Mouse (Mus musculus) neural tube, embryonic 10.5 days (tissue): ENCODE measurements at regions not wholly inside any gene's neighbourhood (a gene's known extent, or its start where the extent isn't known, plus 50 kb on each side); places are given as distances from the start of the nearest gene placed in this dataset.
A peak's percentile ranks its signal among the peaks of the same experiment; 100 is the strongest.
"Not testable (repeated sequence)": the region's sequence is repeated elsewhere in the genome, so short reads cannot be mapped to it uniquely, and the experiment has no call there.

ENCODE experiments used
- DNase-seq: peaks from one replicate; pipeline ENCODE4 v3.0.0-alpha.2; 2017; ENCODE audit warnings: low spot score; ENCODE audit errors: extremely low spot score

DNA sequence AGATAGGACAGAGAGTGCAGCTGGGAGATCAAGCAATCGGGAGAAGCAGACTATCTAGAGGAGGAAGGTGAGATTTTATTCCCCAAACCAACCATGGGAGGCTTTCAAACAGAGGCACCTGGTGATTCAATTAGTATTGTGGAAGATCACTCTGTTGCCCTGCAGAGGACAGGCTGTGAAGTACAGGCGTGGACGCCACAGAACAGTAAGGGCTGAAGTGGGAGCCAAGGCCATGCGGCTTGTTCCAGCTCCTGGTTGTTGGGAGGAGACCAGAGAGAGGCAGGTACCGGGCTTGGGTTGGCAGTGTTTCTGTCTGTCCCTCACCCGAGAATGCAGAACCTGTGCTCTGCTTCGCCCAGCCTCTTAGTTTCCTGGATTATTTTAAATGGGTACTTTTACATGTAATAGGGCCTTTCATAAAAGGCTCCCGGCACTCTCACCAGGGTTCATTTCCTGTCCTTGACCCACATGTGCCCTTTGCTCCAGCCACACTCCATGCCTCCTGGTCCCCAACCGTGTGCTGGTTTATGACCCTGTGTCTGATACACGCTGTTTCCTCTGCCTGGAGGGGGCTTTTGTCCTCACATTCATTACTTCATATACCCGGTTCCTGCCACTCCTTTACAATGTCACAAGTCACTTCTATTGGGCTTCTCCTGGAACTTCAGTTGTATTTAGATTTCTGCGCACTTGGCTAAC, 58.3 kb downstream of the Vcpkmt start:
- DNase-seq = peak; percentile 22

DNA sequence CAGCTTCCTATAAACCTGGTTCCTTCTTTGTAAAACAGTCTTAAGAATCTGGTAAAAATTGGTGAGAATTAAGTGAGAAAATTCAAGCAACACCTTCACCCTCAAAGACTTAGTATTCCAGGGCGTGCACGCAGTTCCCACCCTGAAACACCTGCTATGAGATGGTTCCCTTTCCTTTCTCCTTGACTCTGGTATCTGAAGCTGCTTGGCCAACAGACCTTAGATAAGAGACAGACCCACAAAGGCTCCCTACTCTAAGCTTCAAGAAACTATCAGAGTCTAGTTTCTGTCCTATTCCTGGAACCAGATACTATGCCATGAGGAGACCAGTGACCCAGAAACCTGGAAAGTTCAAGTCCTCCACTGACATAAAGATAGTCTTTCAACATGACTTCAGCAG, 63.0 kb downstream of the Vcpkmt start:
- no peak for DNase-seq

DNA sequence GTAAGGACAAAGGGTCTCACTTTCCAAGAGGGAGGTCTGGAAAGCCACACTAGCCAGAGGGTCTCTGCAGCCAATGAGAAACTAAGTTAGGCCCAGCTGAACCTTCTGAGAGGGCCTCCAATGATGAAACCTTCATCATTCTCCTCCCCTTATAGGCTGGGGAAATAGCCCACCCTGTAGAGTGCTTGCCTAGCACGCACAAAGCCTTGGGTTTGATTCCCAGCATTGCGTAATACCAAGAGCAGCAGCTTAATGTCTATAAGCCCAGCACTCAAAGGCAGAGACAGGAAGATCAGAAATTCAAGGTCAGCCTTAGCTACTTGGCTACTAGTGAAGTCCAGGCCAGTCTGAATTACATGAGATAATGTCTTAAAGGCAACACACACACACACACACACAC, 63.8 kb downstream of the Vcpkmt start:
- no peak for DNase-seq

DNA sequence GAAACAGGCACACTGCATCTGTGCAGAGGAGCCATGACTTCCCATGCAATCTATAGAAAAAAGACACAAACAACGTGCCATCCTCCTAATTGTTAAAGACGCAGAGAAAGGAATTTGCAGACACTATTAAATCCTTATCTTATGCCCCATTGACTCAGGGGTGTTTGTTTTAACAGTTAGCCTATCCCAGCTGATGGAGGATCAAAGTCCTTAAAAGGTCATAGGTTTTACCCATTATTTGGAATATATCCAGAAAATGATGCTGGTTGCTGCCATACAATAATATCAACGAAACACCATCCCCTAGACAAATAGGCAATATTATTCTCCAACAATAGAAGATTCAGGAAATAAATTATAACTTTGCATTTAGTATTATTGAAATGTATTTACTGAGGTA, 65.2 kb downstream of the Vcpkmt start:
- DNase-seq = no peak

DNA sequence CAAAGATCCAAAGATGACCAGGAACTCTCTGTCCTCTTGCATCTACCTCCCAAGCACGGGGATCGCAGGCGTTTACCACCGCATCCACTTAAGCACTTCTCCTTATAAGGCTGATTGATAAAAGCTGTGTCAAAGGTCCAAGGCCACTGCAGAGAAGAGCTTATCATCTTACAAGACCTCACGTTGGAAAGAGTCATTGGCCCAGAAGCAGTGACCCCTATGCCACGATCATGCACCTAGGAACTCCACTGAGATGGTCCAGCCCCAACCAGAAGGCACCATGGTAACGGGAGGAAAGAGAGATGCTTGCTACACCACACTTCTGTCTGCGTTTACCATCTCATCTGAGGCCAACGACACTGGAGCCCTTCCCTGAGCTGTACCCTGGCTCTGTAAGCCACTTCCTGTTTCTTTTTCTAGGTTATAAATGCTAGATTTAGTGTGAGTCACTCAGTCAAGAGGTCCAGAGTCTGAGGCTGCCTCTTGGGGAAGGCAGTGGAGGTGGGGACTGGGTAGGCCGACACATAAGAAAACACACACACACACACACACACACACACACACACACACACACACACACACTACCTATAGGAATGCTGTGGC, 66.4 kb downstream of the Vcpkmt start:
- DNase-seq = no peak

DNA sequence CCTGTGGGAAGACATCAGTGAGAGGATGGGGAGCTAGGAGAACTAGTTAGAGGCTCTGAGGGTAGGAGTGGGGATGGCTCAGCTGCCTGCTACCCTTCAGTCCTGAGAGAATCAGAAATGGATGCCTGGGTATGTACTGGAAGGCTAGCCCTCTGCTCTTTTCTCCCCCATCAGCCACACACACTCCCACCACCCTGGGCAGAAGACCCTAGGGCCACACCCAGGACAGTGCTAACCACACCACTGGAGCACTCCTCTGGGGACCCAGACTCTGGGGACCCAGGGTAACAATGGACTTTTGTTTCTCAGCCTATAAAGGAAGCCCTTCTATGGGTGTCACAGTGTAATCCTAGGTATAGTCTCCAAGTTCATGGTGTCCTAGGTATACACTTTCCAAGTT, 67.0 kb downstream of the Vcpkmt start:
- DNase-seq = no peak

DNA sequence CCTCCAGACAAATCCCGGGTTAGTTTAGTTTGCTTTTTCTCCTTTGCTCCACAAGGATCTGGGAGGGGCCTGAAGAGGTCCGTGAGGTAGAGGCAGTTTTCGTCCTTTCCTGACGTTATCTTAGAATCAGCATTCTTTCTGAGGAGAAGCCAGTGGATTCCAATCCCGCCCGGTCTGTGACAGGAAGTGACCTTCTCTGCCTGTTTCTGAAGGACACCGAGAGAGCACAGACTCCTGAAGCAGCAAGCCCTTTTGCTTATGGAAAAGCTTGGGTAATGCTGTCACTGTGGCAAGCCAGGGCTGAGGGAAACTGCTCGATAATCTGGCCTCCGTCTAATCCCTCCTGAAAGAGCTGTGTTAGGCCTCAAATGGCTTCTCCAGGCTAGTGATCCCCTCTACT, 67.7 kb downstream of the Vcpkmt start:
- DNase-seq = no peak

DNA sequence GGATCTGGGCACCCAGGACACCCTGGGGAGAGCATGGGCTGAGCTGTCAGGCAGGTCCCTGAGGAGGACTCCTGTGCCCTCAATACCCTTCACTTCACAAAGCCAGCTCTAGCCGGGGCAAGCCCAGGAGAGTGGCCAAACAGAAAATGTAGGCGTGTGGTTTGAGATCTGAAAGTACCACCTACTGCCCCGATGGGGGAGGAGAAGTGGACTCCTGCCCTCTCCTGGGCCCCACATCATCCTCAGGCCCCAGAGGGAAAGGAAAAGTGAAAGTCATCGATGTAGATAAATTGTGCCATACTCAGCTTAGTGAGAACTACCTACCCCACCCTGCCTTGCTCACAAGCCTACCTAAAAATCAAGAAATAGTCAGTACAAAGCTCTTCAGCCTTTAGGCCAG, 69.7 kb downstream of the Vcpkmt start:
- DNase-seq = no peak

DNA sequence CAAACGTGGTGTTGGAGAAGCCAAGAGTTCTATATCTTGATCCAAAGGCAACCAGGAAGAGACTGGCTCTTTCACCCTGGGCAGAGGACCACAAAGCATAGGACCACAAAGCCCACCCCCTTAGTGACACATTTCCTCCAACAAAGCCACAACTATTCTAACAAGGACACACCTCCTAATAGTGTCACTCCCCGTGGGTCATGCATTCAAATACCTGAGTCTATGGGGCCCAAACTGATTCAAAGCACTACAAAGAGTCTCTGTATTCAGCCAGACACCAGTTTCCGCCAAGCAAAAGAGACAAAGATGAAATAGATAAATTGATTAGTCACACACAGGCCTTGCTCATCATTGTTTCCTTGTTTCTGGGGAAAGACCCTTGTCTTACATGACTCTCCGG, 72.1 kb downstream of the Vcpkmt start:
- no peak for DNase-seq

DNA sequence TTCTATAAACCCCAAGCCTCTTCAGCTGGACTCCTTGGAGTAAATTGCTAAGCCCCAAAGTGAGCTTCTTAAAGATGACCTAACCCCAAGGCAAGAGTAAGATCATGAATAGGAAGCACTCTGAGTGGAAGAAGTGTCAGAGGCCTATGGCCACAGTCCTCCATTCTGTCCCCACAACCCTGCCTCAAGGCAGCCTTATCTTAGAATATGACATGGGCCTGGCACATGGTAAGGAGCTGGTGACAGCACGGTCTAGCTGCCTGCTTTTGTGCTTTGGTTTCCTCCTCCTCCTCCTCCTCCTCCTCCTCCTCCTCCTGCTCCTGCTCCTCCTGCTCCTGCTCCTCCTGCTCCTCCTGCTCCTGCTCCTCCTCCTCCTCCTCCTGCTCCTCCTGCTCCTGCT, 73.6 kb downstream of the Vcpkmt start:
- not testable (repeated sequence) for DNase-seq

DNA sequence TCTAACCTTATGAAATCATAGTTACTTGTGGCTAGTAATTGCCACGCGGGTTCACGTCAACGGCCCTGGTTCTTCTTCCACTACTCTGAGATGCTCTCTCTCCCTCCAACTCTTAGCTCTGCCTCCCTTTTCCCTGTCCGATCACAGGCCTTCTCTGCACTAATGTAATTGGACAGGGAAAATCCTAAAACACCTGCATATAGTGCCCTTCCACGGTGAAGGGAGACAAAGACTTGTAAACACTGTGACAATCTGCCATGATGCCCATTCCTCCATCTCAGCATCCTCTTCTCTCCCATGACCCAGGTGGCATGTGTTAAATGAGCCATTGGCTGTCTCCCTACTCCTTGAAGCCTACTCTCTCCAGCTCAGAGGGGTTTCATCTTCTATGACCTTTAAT, 74.9 kb downstream of the Vcpkmt start:
- DNase-seq = no peak

DNA sequence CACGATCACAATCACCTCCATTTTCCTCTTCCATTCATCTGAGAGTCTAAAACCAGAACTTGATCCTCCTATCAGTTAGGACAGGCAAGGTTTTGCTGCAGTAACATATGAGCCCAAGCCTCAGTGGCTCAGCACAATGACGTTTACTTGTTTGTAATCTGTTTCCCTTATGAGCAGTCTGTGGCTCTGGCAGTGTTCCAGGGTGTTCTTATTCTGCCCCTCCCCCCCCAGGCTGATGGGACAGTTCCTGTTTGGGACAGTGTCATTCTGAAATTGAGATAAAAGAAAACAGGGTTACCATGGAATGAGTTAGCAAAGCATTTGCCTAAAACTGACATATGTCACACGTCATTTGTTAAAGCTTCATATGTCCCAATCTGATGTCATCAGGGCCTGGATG, 75.5 kb downstream of the Vcpkmt start:
- no peak for DNase-seq

DNA sequence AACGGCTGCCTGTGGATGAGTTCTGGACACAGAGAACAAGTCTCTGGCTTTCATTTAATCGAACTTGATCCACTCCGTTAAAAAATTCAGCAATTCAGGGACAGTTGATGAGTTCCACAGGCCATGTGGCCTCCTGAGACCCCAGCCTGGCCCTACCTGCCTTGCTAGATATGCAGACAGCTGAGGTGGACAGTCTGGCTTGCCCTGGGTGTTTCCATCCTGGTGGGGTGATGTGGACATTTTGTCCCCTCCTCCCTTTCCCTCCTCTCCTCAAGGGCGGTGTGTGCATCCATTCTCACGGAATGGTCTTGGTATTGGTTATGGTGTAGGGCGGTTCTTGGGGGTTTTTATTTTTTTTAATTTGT, 80.1 kb downstream of the Vcpkmt start:
- no peak for DNase-seq

DNA sequence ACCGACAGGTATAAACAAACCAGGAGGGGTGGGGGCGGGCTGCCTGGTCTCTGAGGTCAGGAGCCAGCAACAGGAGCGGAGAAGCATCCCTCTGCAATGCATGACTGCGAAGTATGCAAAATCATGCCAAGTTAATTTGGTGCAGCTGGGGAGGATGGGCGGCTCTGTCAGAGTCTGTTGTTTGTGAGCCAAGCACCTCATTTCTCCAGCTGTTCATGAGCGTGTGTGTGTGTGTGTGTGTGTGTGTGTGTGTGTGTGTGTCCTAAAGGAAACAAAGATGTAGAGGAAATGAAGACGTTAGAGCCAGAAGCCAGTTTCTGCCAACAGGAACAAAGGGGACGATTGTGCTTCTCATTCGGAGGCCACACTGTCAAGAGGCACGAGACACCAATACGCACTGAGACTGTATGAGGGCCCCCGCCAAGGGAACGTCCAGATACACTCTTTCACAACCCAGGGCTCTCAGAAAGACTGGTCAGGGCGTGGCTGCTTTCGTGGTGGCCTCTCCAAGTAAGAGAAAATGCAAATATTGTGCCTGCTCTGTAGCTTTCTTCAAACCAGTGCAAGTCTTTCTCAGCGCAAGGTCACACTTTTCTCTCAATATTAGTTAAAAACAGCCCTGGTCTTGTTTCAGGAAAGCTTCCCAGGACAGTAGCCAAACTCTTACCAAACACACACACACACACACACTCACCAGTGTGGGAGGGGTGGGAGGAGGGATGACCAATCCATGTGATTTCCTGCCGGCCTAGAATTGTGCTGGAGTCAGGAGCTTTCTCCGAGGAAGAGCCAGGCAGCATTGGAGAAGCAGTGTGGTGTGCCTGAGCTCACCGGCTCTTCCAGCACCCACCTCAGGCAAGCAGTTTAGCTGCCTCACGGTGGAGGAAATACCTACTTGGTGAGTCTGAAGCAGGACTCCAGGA, 80.8 kb downstream of the Vcpkmt start:
- peak; percentile 74 for DNase-seq

DNA sequence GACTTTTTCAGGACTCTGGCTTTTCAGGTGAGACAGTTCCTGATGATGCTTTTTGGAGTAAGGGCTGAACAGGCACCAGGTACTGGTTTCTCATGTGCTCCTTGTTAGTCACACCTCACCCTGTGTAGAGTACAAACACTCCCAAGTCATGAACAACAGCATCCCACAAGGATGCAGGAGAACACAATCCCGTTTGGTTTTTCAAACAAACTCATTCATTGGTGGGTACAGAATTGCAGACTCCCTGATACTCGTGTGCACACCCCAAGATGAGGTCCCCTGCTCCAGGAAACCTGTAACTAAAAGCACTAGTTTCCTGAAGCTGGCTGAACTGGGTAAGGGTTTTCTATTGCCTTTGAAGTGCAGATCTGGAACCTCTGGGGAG, 81.5 kb downstream of the Vcpkmt start:
- peak; percentile 19 for DNase-seq

DNA sequence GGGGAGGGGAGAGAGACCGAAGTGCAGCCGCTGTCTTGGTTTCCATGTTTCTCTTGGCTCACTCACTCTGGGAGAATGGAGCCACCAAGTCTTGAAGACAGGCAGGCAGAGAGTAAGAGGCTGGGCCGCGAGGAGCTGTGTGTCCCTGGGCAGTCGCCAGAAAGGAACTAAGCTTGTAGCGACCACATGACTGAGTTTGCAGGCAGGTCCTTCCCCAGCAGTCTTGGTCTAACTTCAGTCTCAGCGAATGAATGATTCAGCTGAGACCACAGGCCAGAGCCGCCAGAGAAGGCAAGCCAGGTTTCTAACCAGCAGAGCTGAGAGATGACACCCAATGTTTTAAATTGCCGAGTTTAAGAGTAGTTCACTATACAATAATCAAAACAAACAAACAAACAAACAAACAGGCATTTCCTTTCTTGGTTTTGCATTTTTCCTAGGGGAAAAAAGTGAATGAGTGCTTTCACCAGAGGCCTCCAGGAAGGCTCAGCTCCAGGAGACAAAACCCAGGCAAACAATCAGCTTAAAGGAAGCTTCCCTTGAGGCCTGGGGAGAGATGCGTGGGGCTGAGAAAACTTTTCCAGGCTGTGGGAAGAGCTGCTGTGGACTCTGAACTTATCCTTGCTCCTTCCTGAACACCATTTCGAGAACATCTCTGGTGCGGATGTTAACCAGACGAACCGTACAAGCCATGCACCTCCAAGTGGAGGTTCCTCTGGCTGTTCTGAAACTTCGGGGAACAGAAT, 82.1 kb downstream of the Vcpkmt start:
- no peak for DNase-seq

DNA sequence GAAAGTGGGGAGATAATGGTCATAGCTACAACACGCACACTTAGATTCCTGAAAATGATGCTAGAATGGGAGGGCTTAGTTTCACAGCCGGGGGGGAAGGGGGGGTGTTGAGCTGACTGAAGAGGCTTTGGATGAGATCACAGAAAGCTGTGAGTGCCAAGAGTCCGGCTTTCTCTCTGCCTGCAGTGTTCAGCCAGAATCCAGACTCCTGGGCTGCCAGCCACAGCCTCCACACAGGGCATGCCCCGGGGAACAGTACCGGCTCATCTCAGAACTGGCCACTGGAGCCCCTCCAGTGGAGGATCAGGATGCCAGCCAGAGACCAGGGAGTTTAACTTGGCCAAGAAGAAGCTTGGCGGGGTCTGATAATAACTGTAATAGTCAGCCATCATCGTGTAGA, 85.7 kb downstream of the Vcpkmt start:
- DNase-seq = no peak

DNA sequence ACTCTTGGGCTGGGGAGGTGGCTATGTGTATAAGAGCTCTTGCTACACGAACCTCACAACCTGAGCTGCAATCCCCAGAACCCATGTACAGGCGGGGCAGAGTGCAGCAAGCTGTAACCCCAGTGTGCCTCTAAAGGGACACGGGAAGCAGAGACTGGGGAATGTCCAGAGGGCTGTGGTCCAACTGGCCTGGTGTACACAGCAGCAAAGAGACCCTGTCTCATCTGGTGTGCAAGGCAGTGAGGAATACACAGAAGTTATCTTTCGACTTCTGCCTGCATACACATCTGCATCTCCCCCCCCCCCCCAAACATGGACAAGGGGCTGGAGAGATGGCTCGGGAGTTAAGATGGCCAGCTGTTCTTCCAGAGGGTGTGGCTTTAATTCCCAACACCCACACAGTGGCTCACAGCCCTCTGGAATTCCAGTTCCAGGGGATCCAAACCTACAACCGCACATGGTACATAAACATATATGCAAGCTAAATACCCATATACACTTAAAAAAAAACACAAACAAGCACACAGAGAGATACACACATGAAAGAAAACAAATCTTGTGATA, 86.4 kb downstream of the Vcpkmt start:
- DNase-seq = no peak

DNA sequence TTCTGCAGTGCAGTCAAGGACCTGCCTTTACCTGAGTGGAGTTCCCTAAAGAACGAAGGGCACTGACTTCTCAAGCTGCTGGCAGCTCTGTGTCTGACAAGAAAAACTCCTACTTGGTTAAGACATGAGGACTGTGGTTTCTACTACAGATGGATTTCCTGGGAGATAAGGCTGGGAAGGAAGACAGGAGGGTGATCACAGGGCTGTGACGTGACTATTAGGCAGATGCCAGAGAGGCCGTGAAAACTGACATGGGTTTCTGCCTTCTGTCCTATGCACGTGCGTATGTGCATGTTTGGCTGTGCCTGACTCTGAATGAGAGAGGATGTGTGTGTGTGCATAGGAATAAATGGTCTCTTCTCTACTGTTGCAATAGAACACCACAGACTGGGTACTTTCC, 87.1 kb downstream of the Vcpkmt start:
- no peak for DNase-seq

DNA sequence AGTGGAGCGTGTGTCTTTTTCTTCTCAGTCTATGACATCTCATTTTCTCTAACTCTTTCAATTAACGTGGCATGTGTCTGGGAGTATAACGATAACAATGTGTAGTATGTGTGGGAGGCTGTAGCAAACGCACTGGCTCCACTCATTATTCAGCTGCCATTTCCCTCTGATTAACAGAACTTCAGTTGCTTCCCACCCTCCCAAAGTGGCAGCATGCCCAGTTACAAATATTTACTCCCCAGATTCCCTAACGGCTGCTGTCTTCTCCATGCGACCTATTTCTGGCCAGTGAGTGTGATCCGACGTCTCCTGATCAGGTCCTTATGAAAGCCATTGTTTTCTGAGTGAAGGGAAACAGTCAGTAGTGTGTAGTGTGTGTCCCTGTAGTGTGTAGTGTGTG, 88.2 kb downstream of the Vcpkmt start:
- no peak for DNase-seq

DNA sequence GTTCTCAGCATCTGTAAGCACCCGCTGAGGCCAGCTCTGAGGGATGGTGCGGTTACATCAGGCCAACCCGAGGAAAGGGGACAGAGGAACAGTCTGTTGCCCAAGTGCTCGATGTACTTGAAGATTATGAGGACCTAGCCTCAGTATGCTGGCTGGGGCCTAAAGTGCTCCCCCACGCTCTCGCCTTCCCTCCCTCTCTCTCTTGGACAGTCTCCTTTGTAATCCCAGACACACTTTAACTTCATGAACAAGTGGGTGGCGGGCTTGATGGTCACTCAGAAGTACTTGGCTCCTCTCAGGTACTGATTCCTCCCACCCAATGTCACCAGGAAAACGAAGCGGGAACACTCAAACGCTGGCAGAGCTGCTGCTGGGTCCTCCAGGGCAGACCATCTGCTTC, 93.1 kb downstream of the Vcpkmt start:
- no peak for DNase-seq

DNA sequence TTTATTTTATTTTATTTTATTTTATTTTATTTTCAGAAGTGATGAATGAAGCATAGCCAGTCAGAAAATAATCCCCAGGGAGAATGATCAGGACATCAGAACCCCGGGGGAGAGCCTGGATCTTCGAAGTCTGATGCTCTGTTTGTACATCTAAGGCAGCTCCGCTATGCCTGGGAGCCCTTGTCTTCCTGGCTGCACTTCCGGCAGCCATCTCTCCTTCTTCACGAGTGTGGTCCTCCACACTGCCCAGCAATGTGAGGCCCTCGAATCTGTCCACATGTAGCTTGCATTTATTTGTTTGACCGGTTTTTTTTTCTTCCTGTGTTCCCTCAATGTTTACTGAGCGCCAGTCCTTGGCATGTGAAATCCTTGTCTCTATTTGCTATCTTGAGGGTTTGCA, 95.9 kb downstream of the Vcpkmt start:
- no peak for DNase-seq
